Mouse (Mus musculus): Measurements from ENCODE around the gene Cabp7. TPM values are rescaled to one million over a fixed set of nuclear protein-coding genes. Genes with fewer than 3 reads are reported as not detected.
"Not testable (repeated sequence)": the region's sequence is repeated elsewhere in the genome, so short reads cannot be mapped to it uniquely, and the experiment has no call there.

Cabp7 gene
- polyA plus RNA-seq, 1 experiment from 2014 or later = 0.16 TPM

DNA sequence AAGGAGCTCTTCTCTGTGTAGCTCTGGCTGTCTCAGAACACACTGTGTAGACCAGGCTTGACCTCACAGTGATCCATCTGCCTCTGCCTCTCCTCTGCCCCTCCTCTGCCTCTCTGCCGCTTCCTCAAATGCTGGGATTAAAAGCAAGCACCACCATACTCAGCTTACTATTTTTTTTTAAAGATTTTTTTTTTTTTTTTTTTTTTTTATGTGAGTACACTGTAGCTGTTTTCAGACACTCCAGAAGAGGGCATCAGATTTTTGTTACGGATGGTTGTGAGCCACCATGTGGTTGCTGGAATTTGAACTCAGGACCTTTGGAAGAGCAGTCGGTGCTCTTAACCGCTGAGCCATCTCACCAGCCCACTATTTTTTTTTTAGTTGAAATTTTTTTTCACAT is 36.4 kb downstream of the Cabp7 start:
- H3K4me3 ChIP-seq (ENCODE audit: low read depth, low read length); H3K9me3 ChIP-seq (ENCODE audit: control insufficient read depth, low read length); H3K4me2 ChIP-seq (ENCODE audit: low read length); H3K27ac ChIP-seq (ENCODE audit: low read depth); H3K9ac ChIP-seq (ENCODE audit: low read length); H3K4me1 ChIP-seq (replicated peaks; ENCODE audit: control insufficient read depth, insufficient read depth, low read length); H3K36me3 ChIP-seq (ENCODE audit: control insufficient read depth, insufficient read depth, low read length); ATAC-seq (replicated peaks; ENCODE audit: low FRiP score, low TSS enrichment, low read depth); H3K27me3 ChIP-seq (replicated peaks; ENCODE audit: control insufficient read depth, insufficient read depth, low read length); DNase-seq (ENCODE audit: low spot score): not testable (repeated sequence)
- 91% methylated on average over 4 of the region's 4 CpGs for WGBS

DNA sequence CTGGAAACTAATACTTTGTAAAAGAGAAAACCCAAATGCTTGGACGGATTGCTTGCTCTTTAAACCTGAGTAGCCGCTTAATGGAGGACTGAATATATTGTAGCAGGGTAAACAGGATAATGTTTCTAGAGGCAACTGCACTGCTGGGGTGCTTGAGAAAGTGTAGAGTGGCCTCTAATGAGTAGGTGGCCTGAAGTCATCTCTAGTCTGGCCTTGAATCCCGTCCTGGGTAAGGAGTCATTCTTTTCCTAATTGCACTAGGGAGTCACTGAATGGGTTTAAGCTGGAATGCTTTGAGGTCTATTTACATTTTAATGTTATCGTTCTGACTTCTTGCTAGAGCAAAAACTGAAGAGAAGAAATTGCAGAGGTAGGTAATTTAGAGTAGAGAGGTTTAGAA is 41.4 kb downstream of the Cabp7 start:
- Histone ChIP-seq H3K4me2 (ENCODE audit: low read length) (peak overlapping the region; percentile 88), H3K27ac (ENCODE audit: low read depth) (no peak overlapping the region), H3K4me3 (ENCODE audit: low read depth, low read length) (peak overlapping the region; percentile 100), H3K36me3 (ENCODE audit: control insufficient read depth, insufficient read depth, low read length) (peaks cover 21% of the 10 kb centered on the region), H3K9me3 (ENCODE audit: control insufficient read depth, low read length) (no peaks in the 10 kb centered on the region), H3K9ac (ENCODE audit: low read length) (peak overlapping the region; percentile 43), H3K27me3 (replicated peaks; ENCODE audit: control insufficient read depth, insufficient read depth, low read length) (no peaks in the 10 kb centered on the region), H3K4me1 (replicated peaks; ENCODE audit: control insufficient read depth, insufficient read depth, low read length) (peaks cover 15% of the 10 kb centered on the region)
- DNase-seq (ENCODE audit: low spot score) (no peak), ATAC-seq (replicated peaks; ENCODE audit: low FRiP score, low TSS enrichment, low read depth) (no peak)
- WGBS = 6% methylated on average over 4 of the region's 4 CpGs

DNA sequence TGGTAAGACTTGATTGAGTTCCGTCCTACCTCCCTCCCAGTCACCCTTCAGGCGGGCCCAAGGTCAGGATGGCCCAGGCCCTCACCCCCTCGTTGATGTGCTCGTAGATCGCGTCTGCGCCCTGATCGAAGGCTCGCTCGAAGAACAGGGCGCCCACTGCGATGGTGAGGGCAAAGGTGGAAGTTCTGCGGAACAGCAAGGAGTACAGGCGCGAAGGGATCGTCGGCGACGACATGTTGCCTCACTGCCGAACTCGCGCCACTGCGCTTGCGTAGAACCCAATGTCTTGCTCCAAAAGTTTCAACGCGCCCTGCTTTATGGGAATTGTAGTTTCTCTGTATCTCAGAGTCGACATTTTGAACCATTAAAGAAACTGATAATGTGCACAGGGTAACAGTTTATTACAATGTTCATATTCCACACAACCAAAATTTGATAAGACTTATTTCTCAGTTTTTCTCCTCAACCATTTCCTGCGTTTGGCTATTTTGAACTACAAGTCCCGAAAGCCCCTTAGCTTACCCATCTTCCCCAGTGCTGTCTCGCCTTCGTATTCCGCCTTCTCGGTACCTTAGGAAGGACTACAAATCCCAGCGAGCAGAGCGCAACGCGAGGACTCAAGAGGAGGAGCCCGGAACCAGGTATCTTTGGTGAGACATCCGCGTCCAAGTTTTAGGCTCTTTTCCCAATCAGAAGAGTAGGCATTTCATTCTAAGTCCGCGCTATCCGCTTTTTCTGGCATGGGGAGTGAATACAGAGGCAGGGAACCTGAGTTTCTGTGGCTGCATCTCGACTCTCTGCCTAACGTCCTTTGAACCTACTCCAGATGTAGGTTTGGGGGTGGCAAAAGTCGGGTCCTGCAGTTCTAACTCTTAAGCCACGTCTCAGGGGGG is 42.3 kb downstream of the Cabp7 start, which contains the start of the genes Uqcr10 and Zmat5:
Uqcr10 (minus strand) TSS at position 271 of the 893 bp plus-strand sequence.
Zmat5 (plus strand) TSS at position 607 of the 893 bp plus-strand sequence.
- DNase-seq (ENCODE audit: low spot score) (peak; percentile 93), ATAC-seq (replicated peaks; ENCODE audit: low FRiP score, low TSS enrichment, low read depth) (peak; percentile 88)
- H3K36me3 ChIP-seq (ENCODE audit: control insufficient read depth, insufficient read depth, low read length) = peaks cover 21% of the 10 kb centered on the region
- peak within 1 kb of the TSS; percentile 100 for H3K4me3 ChIP-seq (ENCODE audit: low read depth, low read length)
- H3K4me1 ChIP-seq (replicated peaks; ENCODE audit: control insufficient read depth, insufficient read depth, low read length) = peaks cover 15% of the 10 kb centered on the region
- WGBS = under 1% methylated on average over 47 of the region's 47 CpGs
- H3K9ac ChIP-seq (ENCODE audit: low read length) = peak within 1 kb of the TSS; percentile 92
- no peaks in the 10 kb centered on the region for H3K9me3 ChIP-seq (ENCODE audit: control insufficient read depth, low read length)
- no peaks in the 10 kb centered on the region for H3K27me3 ChIP-seq (replicated peaks; ENCODE audit: control insufficient read depth, insufficient read depth, low read length)
- peak within 1 kb of the TSS; percentile 74 for H3K27ac ChIP-seq (ENCODE audit: low read depth)
- H3K4me2 ChIP-seq (ENCODE audit: low read length) = peak within 1 kb of the TSS; percentile 88

DNA sequence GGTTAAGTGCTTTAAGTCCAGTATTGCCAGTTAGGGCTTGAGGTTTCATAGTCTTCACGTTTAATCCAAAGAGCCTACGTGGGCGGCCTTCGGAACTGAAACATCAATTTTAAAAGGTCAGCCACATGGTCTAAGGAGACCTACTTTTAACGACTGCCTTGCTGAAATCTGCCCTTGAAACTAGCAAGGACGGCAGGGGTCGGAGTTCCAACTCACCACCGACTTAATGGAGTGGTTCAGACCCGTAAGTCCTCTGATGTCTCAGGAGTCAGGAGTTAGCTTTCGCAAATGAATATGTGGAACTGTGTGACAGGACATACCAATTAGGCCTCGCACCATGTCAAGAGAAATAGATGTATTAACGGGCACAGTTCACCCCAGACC is 42.9 kb downstream of the Cabp7 start:
- Histone ChIP-seq H3K9ac (ENCODE audit: low read length) (peak overlapping the region; percentile 92), H3K27ac (ENCODE audit: low read depth) (peak overlapping the region; percentile 74), H3K4me3 (ENCODE audit: low read depth, low read length) (peak overlapping the region; percentile 100), H3K4me2 (ENCODE audit: low read length) (peak overlapping the region; percentile 88), H3K9me3 (ENCODE audit: control insufficient read depth, low read length) (no peaks in the 10 kb centered on the region), H3K36me3 (ENCODE audit: control insufficient read depth, insufficient read depth, low read length) (peaks cover 21% of the 10 kb centered on the region), H3K4me1 (replicated peaks; ENCODE audit: control insufficient read depth, insufficient read depth, low read length) (peaks cover 15% of the 10 kb centered on the region), H3K27me3 (replicated peaks; ENCODE audit: control insufficient read depth, insufficient read depth, low read length) (no peaks in the 10 kb centered on the region)
- 4% methylated on average over 12 of the region's 12 CpGs for WGBS
- DNase-seq (ENCODE audit: low spot score) (no peak), ATAC-seq (replicated peaks; ENCODE audit: low FRiP score, low TSS enrichment, low read depth) (peak; percentile 7; the same call in 1 of the 2 replicates)

DNA sequence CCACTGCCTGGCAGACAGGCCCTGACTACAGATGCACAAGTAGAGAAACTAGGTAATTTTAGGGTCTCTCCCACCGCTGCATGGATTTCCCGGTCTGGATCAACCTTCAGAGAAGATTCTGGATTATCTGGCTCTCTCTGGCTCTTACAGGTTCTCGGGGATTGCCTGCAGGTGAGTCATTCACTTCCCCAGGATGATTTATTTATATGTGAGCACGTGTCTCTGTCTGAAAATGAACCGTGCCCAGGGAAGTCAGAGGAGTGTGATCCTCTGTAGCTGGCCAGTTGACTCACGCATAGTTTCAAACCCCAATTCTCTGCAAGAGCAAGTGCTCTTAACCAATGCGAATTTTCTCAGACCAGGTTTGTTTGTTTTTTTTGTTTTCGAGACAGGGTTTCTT is 45.9 kb downstream of the Cabp7 start:
- H3K4me1 ChIP-seq (replicated peaks; ENCODE audit: control insufficient read depth, insufficient read depth, low read length) = peaks cover 15% of the 10 kb centered on the region
- DNase-seq (ENCODE audit: low spot score) (no peak), ATAC-seq (replicated peaks; ENCODE audit: low FRiP score, low TSS enrichment, low read depth) (no peak)
- H3K9ac ChIP-seq (ENCODE audit: low read length) = no peak overlapping the region
- H3K27me3 ChIP-seq (replicated peaks; ENCODE audit: control insufficient read depth, insufficient read depth, low read length) = no peaks in the 10 kb centered on the region
- no peak overlapping the region for H3K27ac ChIP-seq (ENCODE audit: low read depth)
- WGBS = 75% methylated on average over 8 of the region's 8 CpGs
- H3K4me3 ChIP-seq (ENCODE audit: low read depth, low read length) = no peak overlapping the region
- H3K9me3 ChIP-seq (ENCODE audit: control insufficient read depth, low read length) = no peaks in the 10 kb centered on the region
- no peak overlapping the region for H3K4me2 ChIP-seq (ENCODE audit: low read length)
- peaks cover 21% of the 10 kb centered on the region for H3K36me3 ChIP-seq (ENCODE audit: control insufficient read depth, insufficient read depth, low read length)

DNA sequence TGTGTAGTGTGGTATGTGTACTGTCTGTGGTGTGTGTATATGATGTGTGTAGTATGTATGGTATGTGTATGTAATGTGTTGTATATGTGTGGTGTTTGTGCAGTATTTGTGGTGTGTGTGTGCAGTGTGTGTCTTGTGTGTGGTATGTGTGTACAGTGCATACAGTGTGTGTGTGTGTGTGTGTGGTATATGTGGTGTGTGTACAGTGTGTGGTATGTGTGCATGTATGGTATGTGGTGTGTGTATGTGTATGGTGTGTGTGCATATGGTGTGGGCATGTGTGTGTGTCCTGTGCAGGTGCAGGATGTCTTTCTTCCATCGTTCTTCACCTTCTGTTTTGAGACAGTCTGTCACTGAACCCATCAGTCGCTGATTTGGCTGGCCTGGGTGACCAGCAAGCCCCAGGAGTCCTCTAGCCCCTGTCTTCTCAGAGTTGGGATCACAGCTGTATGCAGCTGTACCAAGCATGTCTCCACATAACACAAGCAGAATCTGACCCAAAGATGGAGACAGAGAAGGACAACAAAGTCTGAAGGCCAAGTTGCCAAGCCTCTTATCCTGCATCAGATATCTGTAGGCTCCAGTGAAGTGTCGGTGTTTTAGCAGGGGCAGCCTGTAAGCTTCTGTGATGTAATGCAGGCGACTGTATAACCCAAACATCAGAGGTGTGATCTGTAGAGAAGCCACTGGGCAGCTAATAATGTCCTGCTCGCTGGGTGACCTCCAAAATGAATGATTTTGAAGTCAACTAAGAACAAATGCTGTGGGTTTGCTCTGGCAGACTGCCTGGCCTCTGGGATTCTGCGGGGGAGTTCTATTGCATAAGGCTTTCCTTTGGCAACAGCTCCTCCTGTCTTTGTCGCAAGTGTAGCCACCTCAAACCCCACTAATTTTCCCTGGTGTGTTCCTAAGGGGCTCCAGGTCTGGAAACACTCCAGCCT is 49.3 kb downstream of the Cabp7 start:
- no peak overlapping the region for H3K4me3 ChIP-seq (ENCODE audit: low read depth, low read length)
- H3K27me3 ChIP-seq (replicated peaks; ENCODE audit: control insufficient read depth, insufficient read depth, low read length) = no peaks in the 10 kb centered on the region
- H3K9me3 ChIP-seq (ENCODE audit: control insufficient read depth, low read length) = no peaks in the 10 kb centered on the region
- H3K4me1 ChIP-seq (replicated peaks; ENCODE audit: control insufficient read depth, insufficient read depth, low read length) = no peaks in the 10 kb centered on the region
- no peak overlapping the region for H3K27ac ChIP-seq (ENCODE audit: low read depth)
- peaks cover 18% of the 10 kb centered on the region for H3K36me3 ChIP-seq (ENCODE audit: control insufficient read depth, insufficient read depth, low read length)
- DNase-seq (ENCODE audit: low spot score) (no peak), ATAC-seq (replicated peaks; ENCODE audit: low FRiP score, low TSS enrichment, low read depth) (no peak; the same call in 1 of the 2 replicates)
- H3K9ac ChIP-seq (ENCODE audit: low read length) = no peak overlapping the region
- H3K4me2 ChIP-seq (ENCODE audit: low read length) = no peak overlapping the region
- 30% methylated on average over 7 of the region's 7 CpGs for WGBS

DNA sequence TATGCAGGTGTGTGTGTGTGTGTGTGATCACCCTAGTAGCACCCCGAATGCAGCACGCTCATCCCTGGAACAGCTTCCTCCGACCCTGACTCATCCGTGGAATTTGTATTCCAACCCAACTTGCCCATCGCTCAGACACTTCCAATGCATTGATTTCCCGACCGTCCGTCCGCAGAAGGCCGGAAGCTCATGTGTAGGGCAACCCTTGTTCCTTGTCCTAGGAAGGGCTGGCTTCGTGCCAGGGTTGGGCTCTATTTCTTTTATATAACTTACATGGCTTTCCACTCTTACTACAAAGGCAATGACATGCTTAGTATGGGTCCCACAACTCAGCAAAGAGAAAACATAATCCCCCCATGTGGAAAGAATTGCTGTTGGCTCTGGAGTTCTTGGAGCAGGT is 54.4 kb downstream of the Cabp7 start:
- ATAC-seq (replicated peaks; ENCODE audit: low FRiP score, low TSS enrichment, low read depth) = no peak
- no peak overlapping the region for H3K27ac ChIP-seq (ENCODE audit: low read depth)
- H3K4me3 ChIP-seq (ENCODE audit: low read depth, low read length) = no peak overlapping the region
- no peak overlapping the region for H3K4me2 ChIP-seq (ENCODE audit: low read length)
- H3K36me3 ChIP-seq (ENCODE audit: control insufficient read depth, insufficient read depth, low read length) = no peaks in the 10 kb centered on the region
- no peak for DNase-seq (ENCODE audit: low spot score)
- 92% methylated on average over 11 of the region's 11 CpGs for WGBS
- H3K27me3 ChIP-seq (replicated peaks; ENCODE audit: control insufficient read depth, insufficient read depth, low read length) = no peaks in the 10 kb centered on the region
- no peak overlapping the region for H3K9ac ChIP-seq (ENCODE audit: low read length)
- H3K9me3 ChIP-seq (ENCODE audit: control insufficient read depth, low read length) = no peaks in the 10 kb centered on the region
- no peaks in the 10 kb centered on the region for H3K4me1 ChIP-seq (replicated peaks; ENCODE audit: control insufficient read depth, insufficient read depth, low read length)

DNA sequence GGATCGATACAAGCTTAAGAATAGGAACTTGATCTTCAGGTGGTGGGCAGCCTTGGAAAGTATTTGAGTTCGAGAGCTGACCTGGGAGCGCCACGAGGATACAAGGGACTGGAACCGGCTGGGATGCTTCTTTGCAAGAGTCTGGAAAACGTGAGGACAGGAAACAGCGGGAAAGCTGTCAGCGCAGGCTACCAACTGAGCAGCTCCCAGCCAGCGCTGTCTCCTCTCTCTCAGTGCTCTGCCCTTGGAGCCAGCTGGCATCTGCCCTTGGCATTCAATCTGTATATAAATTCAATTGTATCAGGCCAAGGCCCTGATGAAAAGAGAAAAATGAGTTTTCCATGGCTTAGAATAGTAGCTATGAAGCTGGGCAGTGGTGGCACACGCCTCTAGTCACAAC is 55.4 kb downstream of the Cabp7 start:
- Histone ChIP-seq H3K27ac (ENCODE audit: low read depth) (no peak overlapping the region), H3K27me3 (replicated peaks; ENCODE audit: control insufficient read depth, insufficient read depth, low read length) (no peaks in the 10 kb centered on the region), H3K9ac (ENCODE audit: low read length) (no peak overlapping the region), H3K4me1 (replicated peaks; ENCODE audit: control insufficient read depth, insufficient read depth, low read length) (no peaks in the 10 kb centered on the region), H3K36me3 (ENCODE audit: control insufficient read depth, insufficient read depth, low read length) (no peaks in the 10 kb centered on the region), H3K4me3 (ENCODE audit: low read depth, low read length) (no peak overlapping the region), H3K9me3 (ENCODE audit: control insufficient read depth, low read length) (no peaks in the 10 kb centered on the region), H3K4me2 (ENCODE audit: low read length) (no peak overlapping the region)
- DNase-seq (ENCODE audit: low spot score) = no peak
- WGBS = 54% methylated on average over 10 of the region's 10 CpGs
- ATAC-seq (replicated peaks; ENCODE audit: low FRiP score, low TSS enrichment, low read depth) = no peak
